Mouse (Mus musculus) adrenal gland, adult 2 months (tissue): ENCODE data around the gene Orm3. TPM values are rescaled to one million over a fixed set of nuclear protein-coding genes. Genes with fewer than 3 reads are reported as not detected.

ENCODE experiments used
- DNase-seq: peaks from one replicate; pipeline ENCODE4 v3.0.0; 2021
- polyA plus RNA-seq: library from polyadenylated mRNA; depleted of rRNA; stranded (reverse); fragments of >200 nt; gene quantifications from 2 replicates; pipeline ENCODE4 v1.2.3, GENCODE M21; 2012
- total RNA-seq, 2 experiments: library from RNA; stranded (reverse); gene quantifications; 2 replicates each; pipeline ENCODE4 v1.2.3; 2021

The Orm3 gene
- total and polyA plus RNA-seq, 3 experiments: 1.8 to 12.3 (median 11.7) TPM

DNA sequence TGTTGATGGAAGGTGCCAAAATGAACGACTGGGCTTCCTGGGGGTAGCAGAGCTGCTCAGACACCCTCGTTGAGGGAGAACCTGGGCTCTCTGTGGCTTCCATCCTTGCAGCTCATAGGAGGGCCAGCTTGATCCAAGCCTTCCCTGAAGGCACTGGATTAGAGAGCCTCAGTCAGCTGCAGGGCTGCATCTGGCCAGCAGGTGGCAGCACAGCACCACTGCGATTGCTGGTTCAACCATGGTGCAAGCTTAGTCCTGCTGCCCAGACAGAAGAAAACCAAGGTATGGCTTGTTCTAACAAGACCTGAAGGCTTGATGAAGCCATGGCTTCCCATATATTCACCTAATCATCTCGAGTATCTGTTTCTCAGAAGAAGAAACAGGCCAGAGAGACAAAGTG lies 12.6 kb downstream of the Orm3 start:
- peak; percentile 87 for DNase-seq

DNA sequence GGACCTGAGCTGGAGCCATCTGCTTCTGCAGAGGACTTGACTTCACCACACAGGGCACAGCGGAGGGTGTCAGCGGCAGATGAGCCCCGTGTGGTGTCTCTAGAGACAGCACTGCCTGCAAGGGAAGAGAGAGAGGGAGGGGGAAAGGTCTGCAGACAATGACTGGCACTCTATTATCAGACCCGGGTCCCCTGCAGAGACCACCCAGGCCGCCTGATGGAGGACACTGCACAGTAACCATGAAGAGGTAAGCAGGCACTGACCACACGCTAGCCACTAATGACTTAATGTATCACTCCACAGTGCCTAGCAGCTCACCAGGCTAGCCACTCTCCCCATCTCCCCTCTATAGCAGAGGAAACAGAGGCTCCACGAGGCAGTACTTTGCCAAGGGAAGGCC lies 14.9 kb downstream of the Orm3 start:
- DNase-seq: no peak

DNA sequence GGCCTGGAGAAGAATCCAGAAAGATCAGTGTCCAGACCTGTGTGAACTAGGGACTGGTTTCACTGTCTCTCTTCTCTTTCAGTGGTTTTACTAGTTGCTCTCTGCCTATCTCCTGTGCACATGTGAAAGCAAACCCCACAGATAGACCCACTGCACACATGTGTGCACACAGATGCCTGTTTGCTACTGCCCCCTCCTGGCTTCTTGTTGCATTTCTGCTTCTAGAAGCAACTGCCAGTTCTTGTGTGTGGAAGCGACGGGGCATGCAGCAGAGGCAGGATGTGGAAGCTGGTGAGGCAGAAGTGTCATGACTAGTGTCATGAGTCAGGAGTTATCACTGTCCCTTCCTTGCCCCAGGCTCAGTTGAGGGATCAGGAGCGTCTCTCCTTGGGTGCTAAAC lies 15.9 kb downstream of the Orm3 start:
- peak; percentile 30 for DNase-seq

DNA sequence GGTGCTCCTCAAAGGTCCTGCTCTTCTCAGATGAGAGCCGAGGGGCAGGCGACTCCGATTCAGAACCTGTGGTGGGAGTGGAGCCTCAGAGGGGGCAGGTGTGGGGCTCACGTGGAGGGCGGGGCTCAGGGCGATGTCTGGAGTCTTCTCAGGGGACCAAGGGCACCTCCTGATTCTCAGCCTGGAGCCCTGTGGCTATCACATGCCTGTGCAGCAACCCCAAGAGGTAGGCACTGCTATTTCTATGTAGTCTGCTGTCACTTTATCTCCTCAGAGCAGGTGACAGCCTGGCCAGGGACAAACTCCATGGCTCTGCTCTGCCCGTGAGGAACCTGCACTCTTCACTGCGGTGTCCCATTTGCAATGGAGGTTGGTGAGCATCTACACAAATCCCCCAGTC lies 17.4 kb downstream of the Orm3 start:
- DNase-seq: no peak

DNA sequence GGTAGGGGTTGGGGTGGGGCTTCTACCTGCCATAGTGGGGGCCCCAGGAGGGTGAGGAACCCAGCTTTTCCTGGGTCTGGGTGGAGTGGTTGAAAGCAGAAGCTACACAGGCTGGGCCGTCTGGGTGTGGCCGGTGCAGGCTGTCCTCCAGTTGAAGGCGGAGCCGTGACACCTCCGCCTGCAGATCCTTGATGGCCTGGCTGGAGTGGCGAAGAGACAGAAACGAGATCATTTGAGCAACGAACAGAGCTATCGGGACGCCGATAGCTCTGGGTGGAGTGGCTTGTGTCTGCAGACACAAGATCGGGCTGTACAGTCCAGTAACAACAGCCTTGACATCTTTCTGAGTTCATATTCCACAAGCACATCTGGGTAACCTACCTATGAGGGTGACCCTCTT lies 18.4 kb downstream of the Orm3 start:
- no peak for DNase-seq

DNA sequence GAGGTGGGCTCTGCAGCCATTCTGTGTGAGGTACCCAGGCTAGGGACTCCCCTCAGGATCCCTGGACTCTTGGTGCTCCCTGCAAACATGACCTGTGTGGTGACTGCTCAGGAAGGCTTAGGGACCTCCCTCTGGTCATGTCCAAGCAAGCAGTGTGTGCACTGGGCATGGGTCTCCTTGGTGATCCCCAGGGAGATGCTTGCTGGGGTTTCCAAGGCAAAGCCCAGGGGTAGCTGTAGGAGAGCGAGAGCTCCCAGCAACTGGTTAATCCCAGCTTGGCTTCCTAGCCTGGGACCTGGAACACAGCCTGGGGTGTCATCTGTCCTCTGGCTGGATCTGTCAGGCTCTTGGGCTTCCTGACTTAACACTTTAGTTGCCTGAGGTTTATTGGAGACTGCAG lies 19.4 kb downstream of the Orm3 start:
- DNase-seq: no peak

DNA sequence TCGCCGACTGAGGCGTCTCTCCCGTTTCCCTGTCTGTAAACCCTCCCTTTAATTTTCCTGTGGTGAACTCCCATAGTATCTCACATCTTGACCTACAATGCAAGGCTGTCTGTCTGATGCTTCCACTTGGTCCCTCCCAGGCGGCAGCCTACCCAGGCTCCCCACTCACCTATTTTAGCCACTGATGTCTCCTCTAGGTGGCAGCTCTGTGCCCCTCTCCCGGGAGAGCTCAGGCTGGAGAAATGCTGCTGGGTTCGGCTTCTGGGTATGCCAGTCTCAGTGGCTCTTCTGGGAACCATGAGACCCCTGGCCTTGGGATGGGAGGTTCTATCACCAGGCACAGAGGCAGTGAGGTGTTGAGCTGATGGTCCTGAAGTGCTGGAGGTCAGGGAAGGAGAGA lies 21.5 kb downstream of the Orm3 start:
- DNase-seq: no peak

DNA sequence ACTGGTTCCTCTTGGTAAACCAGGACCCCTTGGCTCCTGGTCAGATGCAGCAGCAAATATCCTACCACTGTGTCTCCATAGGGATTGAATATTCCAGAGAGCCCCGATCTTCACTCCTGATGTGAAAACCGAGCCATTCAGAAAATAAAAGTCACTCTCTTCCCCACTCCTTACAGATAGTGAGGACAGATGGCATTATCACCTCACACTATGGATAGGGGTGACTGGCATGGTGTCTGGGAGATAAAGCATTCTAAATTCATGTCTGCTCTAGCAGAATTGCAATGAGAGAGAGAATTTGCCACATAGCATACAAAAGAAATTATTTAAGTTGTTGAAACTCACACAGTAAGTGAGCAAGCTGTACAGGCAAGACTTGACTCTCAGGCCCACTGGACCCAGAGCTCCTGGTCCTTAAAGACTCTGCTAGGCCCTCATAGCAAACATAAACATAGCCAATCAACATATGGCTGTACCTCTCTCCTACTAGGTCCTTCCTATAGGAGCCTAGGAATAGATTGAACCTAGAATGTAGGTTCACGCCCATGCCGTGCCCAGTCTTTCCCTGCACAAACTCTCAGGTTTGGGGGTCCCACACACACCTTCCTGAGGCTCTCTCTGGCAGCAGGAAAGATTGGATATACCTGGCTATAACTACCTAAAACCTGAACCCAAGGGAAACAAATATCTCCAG lies 26.9 kb downstream of the Orm3 start:
- no peak for DNase-seq

DNA sequence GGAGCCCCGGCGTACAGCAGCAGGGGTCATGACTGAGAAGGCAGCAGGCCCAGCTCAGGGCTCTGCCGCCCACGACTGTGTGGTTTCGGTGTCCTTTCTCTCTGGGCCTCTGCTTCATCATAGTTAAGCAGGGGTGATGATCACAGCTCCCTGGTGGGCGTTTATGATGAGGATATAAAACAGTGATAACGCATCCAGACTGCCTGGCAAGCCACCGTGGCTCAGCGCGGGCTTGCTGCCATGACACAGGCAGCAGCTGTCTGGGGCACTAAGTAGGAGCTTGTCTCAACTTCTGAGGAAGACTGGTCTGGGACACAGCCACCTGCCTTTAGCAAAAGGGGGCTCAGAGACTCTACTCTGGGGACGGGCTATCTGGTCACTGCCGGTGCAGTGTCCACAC lies 27.5 kb downstream of the Orm3 start:
- DNase-seq: no peak

DNA sequence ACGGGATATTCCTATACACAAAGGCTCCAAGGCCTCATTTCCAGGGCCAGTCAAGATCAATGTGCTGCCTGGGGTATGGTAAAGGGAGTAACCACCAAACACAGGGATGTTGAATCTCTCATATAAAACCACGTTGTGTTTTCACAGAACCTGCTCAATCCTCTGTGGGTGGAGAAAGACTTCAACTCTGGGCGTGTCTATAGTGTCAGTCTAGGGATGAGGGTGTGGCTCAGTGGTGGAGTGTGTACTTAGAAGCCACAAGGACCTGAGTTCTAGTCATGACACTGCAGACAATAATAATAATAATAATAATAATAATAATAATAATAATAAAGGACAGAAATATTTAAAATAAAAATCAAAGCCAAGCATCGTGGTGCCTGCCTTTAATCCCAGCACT lies 28.3 kb downstream of the Orm3 start:
- DNase-seq: no peak

DNA sequence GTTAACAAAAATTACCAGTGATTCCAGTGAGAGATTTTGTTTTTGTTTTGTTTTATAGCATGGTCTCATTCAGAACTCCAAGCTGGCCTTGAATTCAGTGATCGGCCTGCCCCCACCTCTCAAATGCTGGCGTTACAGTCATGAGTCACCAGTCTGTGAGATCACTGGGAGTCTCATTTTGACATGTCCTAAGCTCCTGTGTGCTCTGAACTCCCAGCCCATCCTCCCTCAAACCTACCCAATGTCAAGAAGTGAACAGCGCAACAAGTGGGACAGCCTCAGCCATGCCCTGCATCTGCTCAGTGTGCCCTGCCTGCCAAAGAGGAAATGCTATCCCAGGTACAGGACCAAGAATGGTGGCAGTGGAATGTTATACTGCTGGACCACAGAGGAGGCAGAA lies 29.3 kb downstream of the Orm3 start:
- DNase-seq: peak; percentile 60

DNA sequence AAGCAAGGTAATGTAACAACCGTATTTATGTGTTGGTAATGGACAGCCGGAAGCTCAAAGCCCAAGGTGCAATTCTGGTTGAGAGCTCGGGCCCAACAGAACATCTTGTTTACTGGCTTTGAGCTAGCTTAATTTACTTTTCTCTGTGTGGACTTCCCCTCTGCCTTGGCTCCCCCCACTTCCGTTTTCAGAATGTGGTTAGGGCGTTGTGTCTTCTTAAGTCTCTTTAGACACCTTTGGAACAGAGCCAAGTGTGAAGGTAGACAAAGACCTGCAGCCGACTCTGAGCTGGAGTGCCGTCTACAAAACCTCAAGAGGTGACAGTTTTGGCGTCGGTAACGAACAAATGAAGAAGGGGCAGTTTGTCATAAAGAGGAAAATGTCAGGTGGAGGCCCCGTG lies 29.8 kb downstream of the Orm3 start:
- no peak for DNase-seq

DNA sequence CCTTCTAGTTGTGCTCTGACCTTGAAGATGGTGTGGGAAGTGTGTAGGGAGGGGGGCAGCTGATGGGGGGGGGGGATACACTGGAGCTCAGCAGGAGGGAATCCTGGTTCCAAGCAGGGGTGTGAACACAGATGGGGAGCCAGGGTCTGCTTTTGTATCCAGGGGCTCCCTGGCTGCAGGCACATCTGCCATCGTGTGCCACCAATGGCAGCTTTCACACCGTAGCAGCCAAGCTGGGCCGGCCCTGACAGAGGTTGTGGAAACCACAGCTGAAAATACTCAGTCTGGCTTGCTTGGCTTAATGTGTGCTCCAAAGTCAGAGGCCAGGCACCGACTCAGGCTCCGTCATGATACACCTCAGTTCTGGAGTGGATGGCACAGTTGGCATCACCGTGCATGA lies 32.1 kb downstream of the Orm3 start:
- DNase-seq: no peak

DNA sequence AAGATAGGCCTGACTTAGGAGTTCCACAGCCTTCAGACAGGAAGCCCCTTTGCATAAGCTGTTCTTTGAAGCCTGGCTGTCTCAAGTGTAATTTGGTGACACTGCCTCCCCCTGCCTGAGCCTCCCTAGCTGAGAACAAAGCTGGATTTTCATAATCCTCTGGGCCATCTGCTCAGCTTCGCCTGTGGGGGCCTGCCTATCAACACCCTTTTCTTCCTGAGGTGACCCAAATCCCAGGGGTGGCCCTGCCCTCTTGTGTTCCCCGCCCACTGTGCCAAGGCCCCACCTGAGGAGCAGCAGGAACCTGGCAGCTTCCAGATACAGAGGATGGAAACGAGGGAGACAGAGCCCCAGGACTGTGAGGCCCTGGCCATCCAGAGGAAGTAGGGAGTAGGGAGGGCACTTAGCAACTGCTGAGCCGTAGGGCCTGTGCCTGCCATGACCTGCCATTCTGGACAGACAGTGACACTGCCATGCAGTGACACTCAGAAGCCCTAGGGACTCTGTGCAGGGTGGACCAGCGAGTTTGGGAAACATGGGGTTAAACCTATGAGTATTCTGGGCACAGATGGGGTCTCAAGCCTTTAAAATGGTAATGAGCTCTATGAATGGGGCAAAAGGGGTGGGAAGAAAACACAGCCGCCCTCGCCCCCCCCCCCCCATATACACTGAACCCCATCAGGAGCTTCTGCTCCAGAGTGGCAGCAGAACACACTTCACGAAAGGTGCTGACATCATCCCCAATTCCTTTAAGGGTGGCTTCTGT lies 33.3 kb downstream of the Orm3 start:
- no peak for DNase-seq

DNA sequence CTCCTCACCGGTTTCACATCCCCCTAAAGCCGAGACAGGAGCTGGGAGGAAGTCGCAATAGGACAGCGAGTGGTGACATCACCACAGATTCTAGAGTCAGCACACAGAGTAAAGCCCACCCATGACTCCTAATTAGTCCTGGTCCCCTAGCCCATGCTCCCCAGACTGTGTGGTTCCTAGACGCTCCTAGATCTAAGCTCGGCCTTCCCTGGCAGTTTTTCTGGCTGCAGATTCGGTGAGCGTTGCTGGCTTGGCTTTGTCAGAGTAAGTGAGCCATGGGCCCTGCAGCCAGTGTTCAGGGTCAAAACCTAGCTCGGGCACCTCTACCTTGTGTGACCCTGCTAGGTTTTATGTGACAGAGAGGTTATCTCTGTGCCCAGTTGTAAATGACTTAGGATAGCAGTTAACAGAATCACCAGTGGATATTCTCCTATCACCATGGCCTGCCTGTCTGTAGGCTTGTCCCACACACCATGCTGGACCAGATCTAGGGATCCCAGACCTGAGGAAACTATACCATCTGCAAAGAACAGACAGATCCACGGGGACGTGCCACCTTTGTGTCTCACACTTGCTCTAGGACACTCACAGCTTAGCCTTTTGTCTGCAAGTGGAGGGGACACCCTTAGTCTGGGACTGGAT lies 34.0 kb downstream of the Orm3 start:
- no peak for DNase-seq

DNA sequence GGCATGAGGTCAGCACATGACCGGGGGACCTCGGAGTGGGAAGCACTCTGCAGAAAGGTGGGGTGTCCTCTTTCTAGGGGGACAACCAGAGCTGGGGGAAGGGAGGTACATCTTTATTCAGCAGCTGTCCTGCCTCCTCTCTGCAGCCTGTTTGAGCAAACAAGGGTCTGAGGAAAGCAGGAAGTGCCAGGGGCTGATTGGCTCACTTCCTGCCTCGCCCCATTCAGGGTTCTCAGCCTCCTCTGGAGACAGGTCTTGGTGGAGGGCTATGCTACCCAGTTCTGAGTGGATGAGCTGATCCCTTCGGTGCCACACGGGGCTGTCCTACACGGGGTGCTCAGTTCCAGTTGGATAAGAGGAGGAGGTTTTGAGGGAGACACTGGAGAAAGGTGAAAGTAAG lies 35.4 kb downstream of the Orm3 start:
- no peak for DNase-seq

DNA sequence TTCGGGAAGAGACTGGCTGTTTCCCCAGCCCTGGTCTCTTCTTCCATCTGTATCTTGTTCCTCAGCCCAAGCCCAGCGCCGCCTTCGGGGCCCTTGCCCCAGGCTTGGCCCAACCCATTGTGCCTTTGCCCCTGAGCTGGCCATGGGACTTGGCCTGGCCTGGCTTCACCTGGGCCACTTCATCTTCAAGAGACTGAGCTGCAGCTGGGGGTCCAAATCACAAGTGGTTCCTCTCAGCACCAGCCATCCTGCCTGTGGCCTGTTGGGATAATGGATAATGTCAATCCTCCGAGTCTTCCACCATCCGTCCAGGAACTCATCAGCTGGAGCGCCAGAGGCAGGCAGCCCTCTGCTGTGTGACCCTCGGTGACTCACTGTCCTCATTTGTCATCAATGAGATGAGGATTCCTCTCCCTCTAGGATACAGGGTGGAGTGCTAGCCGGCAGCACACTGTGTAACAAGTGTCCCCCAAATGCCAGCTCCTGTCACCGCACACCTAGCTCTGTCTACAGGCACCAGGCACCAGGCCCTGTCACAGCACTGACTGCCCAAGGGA lies 42.1 kb downstream of the Orm3 start:
- DNase-seq: no peak

DNA sequence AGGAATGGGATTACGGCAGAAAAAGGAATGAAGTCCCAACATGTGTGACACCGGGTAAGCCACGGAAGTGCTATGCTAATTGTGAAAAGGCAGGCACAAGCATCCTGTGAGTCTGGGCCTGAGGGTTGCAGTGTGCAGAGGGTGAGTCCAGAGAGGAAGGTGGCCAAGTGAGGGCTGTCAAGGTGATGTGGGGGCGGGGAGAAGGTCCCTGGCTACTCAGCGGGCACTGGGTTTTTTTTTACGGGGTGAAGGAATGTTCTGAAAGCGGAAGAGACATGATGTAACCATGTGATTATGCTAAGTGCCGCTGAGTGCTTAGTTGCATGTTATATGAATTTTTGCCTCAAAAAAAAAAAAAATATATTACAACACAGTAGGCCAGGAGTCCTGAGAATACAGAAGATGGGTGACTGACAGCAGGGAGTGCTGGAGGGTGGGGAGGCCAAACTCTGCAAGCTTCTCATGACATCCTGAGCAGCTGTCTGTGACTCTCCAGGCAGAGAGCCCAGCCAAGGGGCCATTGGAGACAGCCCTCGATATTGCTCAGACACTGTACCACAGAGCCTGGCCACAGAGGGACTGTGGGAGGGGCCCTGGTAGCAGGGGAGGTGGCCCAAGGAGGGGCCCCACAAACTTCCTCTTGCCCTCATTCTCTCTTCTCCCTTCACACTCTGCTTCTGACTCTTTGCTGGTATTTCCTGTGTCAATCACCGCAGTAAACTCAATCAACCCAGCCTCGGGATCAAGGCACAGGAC lies 43.1 kb downstream of the Orm3 start:
- DNase-seq: no peak

DNA sequence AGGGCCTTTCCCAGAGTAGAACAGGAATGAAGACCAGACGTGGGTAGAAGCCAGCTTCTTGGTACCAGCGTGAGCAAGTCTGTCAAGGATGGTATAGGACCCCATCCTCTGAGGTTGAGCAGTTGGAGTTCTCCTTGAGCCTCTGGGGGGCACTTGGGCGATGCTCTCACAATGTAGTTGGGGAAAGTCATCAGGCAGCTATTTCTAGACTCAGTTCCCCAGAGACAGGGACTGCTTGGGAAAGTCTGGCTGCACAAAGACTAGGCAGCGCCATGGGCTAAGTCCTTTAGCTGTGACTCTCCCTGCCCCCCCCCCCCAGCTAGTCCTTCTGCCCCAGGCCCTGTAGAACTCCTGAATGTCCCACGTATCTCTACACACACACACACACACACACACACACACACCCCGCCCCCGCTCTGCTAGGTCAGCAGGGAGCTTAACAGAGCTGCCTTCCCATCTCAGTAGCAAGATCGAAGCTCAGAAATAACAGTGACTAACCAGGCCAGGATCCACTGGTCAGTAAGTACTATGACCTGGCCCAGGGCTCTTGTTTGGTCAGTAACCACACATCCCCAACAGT lies 43.8 kb downstream of the Orm3 start:
- no peak for DNase-seq

DNA sequence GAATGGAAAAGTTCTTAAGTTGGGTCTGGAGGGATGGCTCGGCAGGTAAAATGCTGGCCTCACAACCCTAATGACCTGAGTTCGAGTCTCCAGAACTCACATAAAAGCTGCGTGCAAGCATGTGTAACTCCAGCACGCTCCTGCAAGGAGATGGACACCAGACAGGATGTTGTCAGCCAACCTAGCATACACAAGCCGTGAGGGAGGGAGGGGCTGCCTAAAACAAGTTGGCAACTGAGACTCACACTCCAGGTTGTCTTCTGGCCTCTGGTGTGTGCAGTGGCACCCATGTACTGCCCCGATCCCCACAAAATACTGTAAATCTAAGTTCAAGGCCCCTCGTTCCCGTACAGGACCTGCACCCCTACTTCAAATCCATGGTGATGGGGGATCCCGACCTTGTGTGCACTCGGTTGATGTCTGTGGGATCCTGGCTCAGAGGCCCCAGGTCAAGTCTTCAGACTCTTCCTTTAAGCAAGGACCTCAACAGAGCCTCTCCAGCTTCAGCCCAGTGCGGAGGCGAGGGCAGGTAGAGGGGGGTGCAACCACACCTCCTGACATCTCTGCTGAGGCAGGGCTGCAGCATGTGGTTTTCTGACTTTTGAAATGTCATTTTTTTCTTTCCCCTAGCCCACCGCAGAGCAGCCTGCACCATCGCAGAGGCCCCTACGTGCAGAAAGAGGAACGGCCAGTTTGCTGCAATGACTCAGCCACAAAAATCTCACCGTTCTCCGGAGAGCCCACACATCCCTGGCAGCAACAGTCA lies 44.8 kb downstream of the Orm3 start:
- DNase-seq: no peak

DNA sequence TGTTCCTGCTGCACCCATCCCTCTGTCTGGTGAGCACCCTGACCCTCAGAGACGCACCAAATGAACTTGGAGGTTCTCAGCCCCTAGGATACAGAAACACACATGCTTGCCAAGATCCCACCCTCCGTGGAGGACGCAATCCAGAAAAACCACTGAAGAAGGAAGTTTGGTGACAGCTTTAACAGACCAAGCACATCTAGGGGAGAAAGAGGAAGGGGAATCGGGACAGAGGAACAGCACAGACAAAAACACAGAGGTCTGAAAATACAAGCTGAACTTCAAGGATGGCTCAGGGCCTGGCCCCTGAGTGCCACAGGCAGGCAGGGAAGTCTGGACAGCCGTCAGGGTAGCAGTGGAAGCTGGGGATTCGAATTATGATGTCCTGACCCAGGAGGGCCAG lies 45.7 kb downstream of the Orm3 start:
- DNase-seq: no peak
